Mouse (Mus musculus) midbrain, embryonic 13.5 days (tissue): Measurements from ENCODE around the gene 4930556J24Rik. TPM values are rescaled to one million over a fixed set of nuclear protein-coding genes. Genes with fewer than 3 reads are reported as not detected.

ENCODE experiments used
- ATAC-seq: fragments of 200-750 bp; cut with Nextera tagmentation; 2 replicates; pipeline ENCODE4 v1.8.0; 2017; ENCODE audit warnings: mild to moderate bottlenecking, moderate TSS enrichment, moderate library complexity
- H3K27ac ChIP-seq: fragments of 300-500 bp; sonication (generic); 2 replicates; pipeline ENCODE4 v1.5.1; 2015; ENCODE audit warnings: inconsistent platforms, mild to moderate bottlenecking, moderate library complexity
- H3K27me3 ChIP-seq: fragments of 300-500 bp; sonication (generic); 2 replicates; pipeline ENCODE4 v1.6.1; 2015; ENCODE audit warnings: mild to moderate bottlenecking, inconsistent platforms
- H3K36me3 ChIP-seq: fragments of 300-500 bp; sonication (generic); 2 replicates; pipeline ENCODE4 v1.6.1; 2015; ENCODE audit warnings: mild to moderate bottlenecking, inconsistent platforms
- H3K4me1 ChIP-seq: fragments of 300-500 bp; sonication (generic); replicated peaks from 2 replicates; pipeline ENCODE4 v1.6.1; 2015; ENCODE audit warnings: inconsistent platforms
- H3K4me2 ChIP-seq: fragments of 300-500 bp; sonication (generic); replicated peaks from 2 replicates; pipeline ENCODE4 v1.6.1; 2015; ENCODE audit warnings: moderate library complexity, mild to moderate bottlenecking, inconsistent platforms
- H3K4me3 ChIP-seq: fragments of 300-500 bp; sonication (generic); replicated peaks from 2 replicates; pipeline ENCODE4 v1.5.1; 2015; ENCODE audit warnings: mild to moderate bottlenecking, inconsistent platforms
- H3K9ac ChIP-seq: fragments of 300-500 bp; sonication (generic); replicated peaks from 2 replicates; pipeline ENCODE4 v1.6.1; 2015; ENCODE audit warnings: mild to moderate bottlenecking, inconsistent platforms
- H3K9me3 ChIP-seq: fragments of 300-500 bp; sonication (generic); 2 replicates; pipeline ENCODE4 v1.6.1; 2016; ENCODE audit warnings: mild to moderate bottlenecking, inconsistent platforms
- WGBS: fragments of 180-500 bp; shearing (Covaris S2); methylation state at CpG from one replicate; pipeline ENCODE4 v1.1.7; 2015; 5-methylcytosine and 5-hydroxymethylcytosine counted together
- polyA plus RNA-seq: library from polyadenylated mRNA; unstranded; fragments of >200 nt; fragmentation: Nextera tagmentation; extraction: Ambion mirVana; gene quantifications from 2 replicates; pipeline ENCODE4 v1.2.1, GENCODE M21; 2015

Gene 4930556J24Rik
- polyA plus RNA-seq, 1 experiment from 2014 or later, result 0.13 TPM

GRCm38 (mm10) chr11:3935135-3935534, 41.4 kb downstream of the 4930556J24Rik start:
- peaks cover 13% of the 10 kb centered on the region for H3K4me1 ChIP-seq
- 73% methylated on average over 4 of the region's 4 CpGs for WGBS
- no peak overlapping the region for H3K4me3 ChIP-seq
- ATAC-seq, result no peak
- H3K9ac ChIP-seq, result no peak overlapping the region
- H3K9me3 ChIP-seq, result no peaks in the 10 kb centered on the region
- no peak overlapping the region for H3K4me2 ChIP-seq
- H3K27ac ChIP-seq, result no peak overlapping the region
- H3K36me3 ChIP-seq, result no peaks in the 10 kb centered on the region
- no peaks in the 10 kb centered on the region for H3K27me3 ChIP-seq

- Histone ChIP-seq H3K9me3 (no peaks in the 10 kb centered on the region), H3K4me1 (peaks cover 13% of the 10 kb centered on the region), H3K9ac (no peak overlapping the region), H3K4me3 (no peak overlapping the region), H3K4me2 (no peak overlapping the region), H3K36me3 (no peaks in the 10 kb centered on the region), H3K27me3 (no peaks in the 10 kb centered on the region), H3K27ac (no peak overlapping the region)
- WGBS, result 84% methylated on average over 9 of the region's 9 CpGs
- ATAC-seq, result no peak
Observed at GRCm38 (mm10) chr11:3933756-3934285, 42.8 kb downstream of the 4930556J24Rik start.

- 0% methylated on average over 17 of the region's 26 CpGs for WGBS
- peak within 1 kb of the TSS; percentile 76 for H3K4me2 ChIP-seq
- peak within 1 kb of the TSS; percentile 48 for H3K4me3 ChIP-seq
- peak within 1 kb of the TSS; percentile 66 for H3K9ac ChIP-seq
- H3K27me3 ChIP-seq, result no peaks in the 10 kb centered on the region
- H3K4me1 ChIP-seq, result peaks cover 13% of the 10 kb centered on the region
- H3K27ac ChIP-seq, result no peak within 1 kb of the TSS
- peak; percentile 83 for ATAC-seq
- H3K36me3 ChIP-seq, result 0 out of 2 replicates have a peak, but pooled peaks cover 3% of the 10 kb centered on the region
- no peaks in the 10 kb centered on the region for H3K9me3 ChIP-seq
Observed at GRCm38 (mm10) chr11:3931511-3932211, 44.9 kb downstream of the 4930556J24Rik start, which contains the start of gene Tcn2. Tcn2 (minus strand) TSS chr11:3932159.

GRCm38 (mm10) chr11:3930931-3931330, 45.6 kb downstream of the 4930556J24Rik start:
- no peaks in the 10 kb centered on the region for H3K27me3 ChIP-seq
- no peak overlapping the region for H3K27ac ChIP-seq
- H3K36me3 ChIP-seq, result 0 out of 2 replicates have a peak, but pooled peaks cover 9% of the 10 kb centered on the region
- ATAC-seq, result no peak
- peaks cover 13% of the 10 kb centered on the region for H3K4me1 ChIP-seq
- 28% methylated on average over 6 of the region's 6 CpGs for WGBS
- no peaks in the 10 kb centered on the region for H3K9me3 ChIP-seq
- peak overlapping the region; percentile 48 for H3K4me3 ChIP-seq
- H3K4me2 ChIP-seq, result peak overlapping the region; percentile 76
- 0 out of 2 replicates have a peak overlapping the region, but pooled peaks have one; percentile 66 for H3K9ac ChIP-seq

GRCm38 (mm10) chr11:3930019-3930418, 46.6 kb downstream of the 4930556J24Rik start:
- whole genome bisulfite sequencing, result 85% methylated on average over 4 of the region's 4 CpGs
- H3K36me3 ChIP-seq, result 0 out of 2 replicates have a peak, but pooled peaks cover 13% of the 10 kb centered on the region
- no peaks in the 10 kb centered on the region for H3K9me3 ChIP-seq
- no peak overlapping the region for H3K9ac ChIP-seq
- peaks cover 13% of the 10 kb centered on the region for H3K4me1 ChIP-seq
- H3K27ac ChIP-seq, result no peak overlapping the region
- no peak overlapping the region for H3K4me3 ChIP-seq
- H3K27me3 ChIP-seq, result no peaks in the 10 kb centered on the region
- no peak for ATAC-seq
- H3K4me2 ChIP-seq, result no peak overlapping the region

GRCm38 (mm10) chr11:3925916-3926315, 50.7 kb downstream of the 4930556J24Rik start:
- 90% methylated on average over 10 of the region's 10 CpGs for WGBS
- ATAC-seq, result no peak
- H3K36me3 ChIP-seq, result peaks cover 24% of the 10 kb centered on the region
- no peak overlapping the region for H3K27ac ChIP-seq
- peaks cover 2% of the 10 kb centered on the region for H3K4me1 ChIP-seq
- no peak overlapping the region for H3K9ac ChIP-seq
- H3K4me3 ChIP-seq, result no peak overlapping the region
- no peak overlapping the region for H3K4me2 ChIP-seq
- no peaks in the 10 kb centered on the region for H3K9me3 ChIP-seq
- H3K27me3 ChIP-seq, result no peaks in the 10 kb centered on the region

- Histone ChIP-seq H3K36me3 (peaks cover 24% of the 10 kb centered on the region), H3K27ac (no peak overlapping the region), H3K9me3 (no peaks in the 10 kb centered on the region), H3K4me2 (no peak overlapping the region), H3K4me3 (no peak overlapping the region), H3K27me3 (no peaks in the 10 kb centered on the region), H3K4me1 (no peaks in the 10 kb centered on the region), H3K9ac (no peak overlapping the region)
- WGBS, result 97% methylated on average over 6 of the region's 6 CpGs
- ATAC-seq, result no peak
Observed at GRCm38 (mm10) chr11:3922731-3923130, 53.8 kb downstream of the 4930556J24Rik start.

- no peak for ATAC-seq
- WGBS, result 96% methylated on average over 9 of the region's 9 CpGs
- no peak overlapping the region for H3K4me2 ChIP-seq
Observed at GRCm38 (mm10) chr11:3922115-3922514, 54.5 kb downstream of the 4930556J24Rik start.

GRCm38 (mm10) chr11:3921281-3921850, 55.2 kb downstream of the 4930556J24Rik start:
- H3K36me3 ChIP-seq, result peaks cover 18% of the 10 kb centered on the region
- ATAC-seq, result no peak
- H3K9me3 ChIP-seq, result no peaks in the 10 kb centered on the region
- WGBS, result 29% methylated on average over 8 of the region's 8 CpGs
- no peak overlapping the region for H3K9ac ChIP-seq
- no peak overlapping the region for H3K27ac ChIP-seq
- H3K4me1 ChIP-seq, result no peaks in the 10 kb centered on the region
- no peak overlapping the region for H3K4me2 ChIP-seq
- no peak overlapping the region for H3K4me3 ChIP-seq
- no peaks in the 10 kb centered on the region for H3K27me3 ChIP-seq

More at GRCm38 (mm10) chr11:3922115-3922514, 54.5 kb downstream of the 4930556J24Rik start:
- Histone ChIP-seq H3K9ac (no peak overlapping the region), H3K4me1 (no peaks in the 10 kb centered on the region), H3K4me3 (no peak overlapping the region), H3K9me3 (no peaks in the 10 kb centered on the region), H3K27ac (no peak overlapping the region), H3K27me3 (no peaks in the 10 kb centered on the region), H3K36me3 (peaks cover 24% of the 10 kb centered on the region)

- Histone ChIP-seq H3K9me3 (no peaks in the 10 kb centered on the region), H3K4me2 (no peak overlapping the region), H3K36me3 (peaks cover 11% of the 10 kb centered on the region), H3K27me3 (peaks cover 3% of the 10 kb centered on the region; the same call in 1 of the 2 replicates), H3K9ac (no peak overlapping the region), H3K4me3 (no peak overlapping the region), H3K27ac (no peak overlapping the region), H3K4me1 (no peaks in the 10 kb centered on the region)
- 88% methylated on average over 7 of the region's 7 CpGs for WGBS
- ATAC-seq, result no peak
Observed at GRCm38 (mm10) chr11:3920476-3920875, 56.1 kb downstream of the 4930556J24Rik start.

GRCm38 (mm10) chr11:3918738-3919137, 57.8 kb downstream of the 4930556J24Rik start:
- H3K36me3 ChIP-seq, result peaks cover 9% of the 10 kb centered on the region
- no peaks in the 10 kb centered on the region for H3K9me3 ChIP-seq
- H3K27ac ChIP-seq, result no peak overlapping the region
- H3K4me2 ChIP-seq, result no peak overlapping the region
- WGBS, result 68% methylated on average over 1 of the region's 1 CpGs
- H3K4me1 ChIP-seq, result peaks cover 5% of the 10 kb centered on the region; the same call in 1 of the 2 replicates
- H3K4me3 ChIP-seq, result no peak overlapping the region
- no peak for ATAC-seq
- peaks cover 3% of the 10 kb centered on the region; the same call in 1 of the 2 replicates for H3K27me3 ChIP-seq
- H3K9ac ChIP-seq, result no peak overlapping the region
